Mouse (Mus musculus) liver, embryonic 14.5 days (tissue): ENCODE data around the gene Gm45140. TPM values are rescaled to one million over a fixed set of nuclear protein-coding genes. Genes with fewer than 3 reads are reported as not detected.

Experiments used
- ATAC-seq: fragments of 200-750 bp; cut with Nextera tagmentation; 2 replicates; pipeline ENCODE4 v1.8.0; 2017; ENCODE audit warnings: moderate number of reproducible peaks, mild to moderate bottlenecking, moderate library complexity; ENCODE audit not compliant: insufficient read depth
- DNase-seq, 3 experiments: peaks; one replicate each; pipeline ENCODE4 v3.0.0-alpha.2; 2012 to 2013; ENCODE audit warnings: low read depth in 3 of 3, low spot score in 3 of 3
- H3K27ac ChIP-seq: fragments of 300-500 bp; sonication (generic); 2 replicates; pipeline ENCODE4 v1.5.1; 2014; ENCODE audit warnings: moderate library complexity, mild to moderate bottlenecking, control low read depth, inconsistent platforms
- H3K27me3 ChIP-seq: fragments of 300-500 bp; sonication (generic); 2 replicates; pipeline ENCODE4 v1.6.1; 2014; ENCODE audit warnings: mild to moderate bottlenecking, low read length, moderate library complexity; ENCODE audit not compliant: control insufficient read depth, insufficient read depth
- H3K36me3 ChIP-seq: fragments of 300-500 bp; sonication (generic); replicated peaks from 2 replicates; pipeline ENCODE4 v1.6.1; 2014; ENCODE audit warnings: low read depth; ENCODE audit not compliant: control insufficient read depth, insufficient read depth
- H3K4me1 ChIP-seq, 2 experiments: fragments of 200-500 bp in 1 of 2; fragments of 300-500 bp in 1 of 2; sonication (generic) in 1 of 2; replicated peaks; 2 replicates each; pipeline ENCODE4 v1.6.1; 2012 to 2014; ENCODE audit warnings: antibody characterized with exemption in 1 of 2, inconsistent platforms in 1 of 2, low read length in 1 of 2; ENCODE audit not compliant: control insufficient read depth in 2 of 2, insufficient read depth in 2 of 2
- H3K4me2 ChIP-seq: fragments of 300-500 bp; sonication (generic); 2 replicates; pipeline ENCODE4 v1.6.1; 2014; ENCODE audit warnings: low read depth, mild to moderate bottlenecking, control low read depth, moderate library complexity
- H3K4me3 ChIP-seq, 2 experiments: fragments of 200-500 bp in 1 of 2; fragments of 300-500 bp in 1 of 2; sonication (generic) in 1 of 2; 2 replicates each; pipeline ENCODE4 v1.5.1; 2012 to 2014; ENCODE audit warnings: low read depth in 2 of 2, low read length in 2 of 2, mild to moderate bottlenecking in 2 of 2, control low read depth in 1 of 2, inconsistent platforms in 1 of 2, moderate library complexity in 1 of 2; ENCODE audit not compliant: insufficient read depth in 1 of 2
- H3K9ac ChIP-seq: fragments of 300-500 bp; sonication (generic); replicated peaks from 2 replicates; pipeline ENCODE4 v1.6.1; 2014; ENCODE audit warnings: mild to moderate bottlenecking, control low read depth, moderate library complexity
- H3K9me3 ChIP-seq: fragments of 300-500 bp; sonication (generic); 2 replicates; pipeline ENCODE4 v1.6.1; 2016; ENCODE audit warnings: low read length, mixed read lengths; ENCODE audit not compliant: control insufficient read depth
- CTCF ChIP-seq: IDR thresholded peaks from 2 replicates; pipeline ENCODE4 v1.5.1; 2016; ENCODE audit warnings: antibody characterized with exemption, low read depth, control low read depth
- EP300 ChIP-seq: IDR thresholded peaks from 2 replicates; pipeline ENCODE4 v1.6.1; 2016; ENCODE audit warnings: antibody characterized with exemption, low read depth
- WGBS: fragments of 180-500 bp; shearing (Covaris S2); extraction: QIAGEN DNeasy Blood & Tissue Kit; methylation state at CpG from one replicate; pipeline ENCODE4 v1.1.7; 2014; ENCODE audit not compliant: insufficient replicate concordance; 5-methylcytosine and 5-hydroxymethylcytosine counted together
- polyA plus RNA-seq, 2 experiments: library from polyadenylated mRNA; depleted of rRNA in 1 of 2; stranded (reverse) in 1 of 2; unstranded in 1 of 2; fragments of >200 nt; fragmentation: Nextera tagmentation in 1 of 2; extraction: Ambion mirVana in 1 of 2; gene quantifications; 2 replicates each; pipeline versions ENCODE4 v1.2.1 to v1.2.3; 2012 to 2014

Gene Gm45140
- polyA plus RNA-seq, 2 experiments = 3.2 to 3.7 TPM

DNA sequence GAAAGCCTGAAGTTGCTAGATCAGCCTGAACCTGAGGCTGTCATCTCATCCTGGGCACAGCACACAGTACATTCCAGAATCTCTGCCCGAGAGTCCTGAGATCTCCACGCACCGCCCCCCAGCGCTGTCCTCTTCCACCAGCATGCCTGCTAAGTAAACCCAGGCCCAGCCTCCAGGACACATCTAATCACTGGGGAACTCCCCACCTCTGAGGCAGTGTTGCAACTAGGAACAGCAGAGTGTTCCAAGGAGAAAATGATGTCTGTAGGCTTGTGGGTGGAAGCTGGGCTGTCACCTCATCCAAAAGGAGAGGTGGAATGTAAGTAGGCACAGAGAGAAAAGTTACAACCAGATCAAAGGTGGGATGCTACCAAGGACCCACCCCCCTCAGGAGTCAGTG, 80.4 kb downstream of the Gm45140 start:
- no peak overlapping the region for H3K9ac ChIP-seq
- H3K4me2 ChIP-seq = no peak overlapping the region
- TF ChIP-seq EP300 = no peak
- no peak for TF ChIP-seq CTCF
- peaks cover 0 to 12% of the 10 kb centered on the region in 2 experiments; a peak in 2 of 4 replicates for H3K4me1 ChIP-seq
- ATAC-seq = no peak
- H3K27ac ChIP-seq = no peak overlapping the region
- H3K9me3 ChIP-seq = no peaks in the 10 kb centered on the region
- no peak for DNase-seq
- no peak overlapping the region for H3K4me3 ChIP-seq
- no peaks in the 10 kb centered on the region for H3K27me3 ChIP-seq
- H3K36me3 ChIP-seq = no peaks in the 10 kb centered on the region
- WGBS = 81% methylated on average over 4 of the region's 4 CpGs

- no peak overlapping the region for H3K27ac ChIP-seq
- no peak overlapping the region for H3K9ac ChIP-seq
- no peaks in the 10 kb centered on the region for H3K9me3 ChIP-seq
- WGBS = 73% methylated on average over 6 of the region's 6 CpGs
- no peak for DNase-seq
- no peak overlapping the region for H3K4me2 ChIP-seq
- H3K4me3 ChIP-seq = no peak overlapping the region
- H3K4me1 ChIP-seq = peaks cover 14 to 27% of the 10 kb centered on the region in 2 experiments
- no peaks in the 10 kb centered on the region for H3K36me3 ChIP-seq
- H3K27me3 ChIP-seq = no peaks in the 10 kb centered on the region
- TF ChIP-seq CTCF (no peak), EP300 (no peak)
- ATAC-seq = no peak
Measured at GRCm38 (mm10) chr6:87751574-87751973, 84.0 kb downstream of the Gm45140 start.

DNA sequence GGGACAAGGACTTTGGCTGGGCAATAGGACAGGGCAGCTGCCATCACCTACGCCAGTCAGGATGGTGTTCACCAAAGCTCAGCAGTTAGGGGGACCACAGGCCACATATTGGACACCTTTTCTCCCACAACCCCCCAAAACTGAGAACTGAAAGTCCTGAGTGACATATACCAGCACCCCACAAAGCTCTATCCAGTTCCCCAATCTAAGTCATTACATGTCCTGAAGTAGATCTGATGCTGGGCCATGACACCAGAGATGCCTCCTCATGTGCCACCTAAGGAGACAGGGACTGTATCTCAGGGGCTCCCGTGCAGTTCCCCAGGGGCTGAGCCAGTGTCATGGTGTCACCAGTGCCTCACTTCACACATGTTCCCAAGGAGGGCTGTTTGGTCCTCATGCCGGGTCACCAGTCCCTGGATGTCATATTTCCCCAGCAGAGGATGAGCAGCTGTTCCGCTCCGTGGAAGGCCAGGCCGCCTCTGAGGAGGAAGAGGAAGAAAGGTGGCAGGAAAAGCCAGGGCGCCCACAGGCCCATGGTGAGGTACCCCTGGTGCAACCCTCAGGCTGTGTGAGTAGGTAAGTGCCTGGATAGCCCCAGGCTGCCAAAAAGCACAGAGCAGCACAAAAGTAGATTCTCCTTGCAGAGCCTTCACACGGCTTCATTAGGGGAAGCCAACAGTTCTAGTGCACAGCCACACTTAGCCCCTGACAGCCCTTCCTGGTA, 85.2 kb downstream of the Gm45140 start:
- WGBS = 58% methylated on average over 8 of the region's 8 CpGs
- Histone ChIP-seq H3K36me3 (no peaks in the 10 kb centered on the region), H3K9me3 (no peaks in the 10 kb centered on the region), H3K27ac (no peak overlapping the region), H3K4me3 (no peak overlapping the region), H3K27me3 (no peaks in the 10 kb centered on the region), H3K4me1 (peaks cover 24 to 38% of the 10 kb centered on the region in 2 experiments), H3K4me2 (no peak overlapping the region), H3K9ac (no peak overlapping the region)
- ATAC-seq (no peak), DNase-seq (no peak)
- TF ChIP-seq EP300 = no peak
- TF ChIP-seq CTCF = no peak

DNA sequence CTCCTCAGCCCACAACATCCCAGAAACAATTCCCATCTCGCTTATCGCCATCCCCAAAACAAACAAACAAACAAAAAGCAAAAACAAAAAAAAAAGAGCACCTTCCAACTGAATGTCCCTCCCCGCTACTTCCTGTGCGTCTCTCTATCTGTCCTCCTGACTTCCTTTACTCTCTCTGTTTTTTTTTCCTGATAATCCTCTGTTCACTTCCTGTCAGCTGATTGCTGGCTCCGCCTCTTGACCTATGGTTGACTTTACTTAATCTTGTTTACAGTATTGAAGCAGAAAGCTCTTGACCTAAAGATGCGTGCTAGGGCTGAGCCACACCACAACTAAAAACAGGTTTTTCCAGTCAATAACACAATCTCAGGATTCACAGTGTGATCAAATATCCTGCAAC, 87.1 kb downstream of the Gm45140 start:
- no peaks in the 10 kb centered on the region for H3K27me3 ChIP-seq
- WGBS = 62% methylated on average over 6 of the region's 6 CpGs
- TF ChIP-seq CTCF (no peak), EP300 (no peak)
- H3K4me1 ChIP-seq = peaks cover 30 to 43% of the 10 kb centered on the region in 2 experiments
- no peak overlapping the region for H3K27ac ChIP-seq
- no peaks in the 10 kb centered on the region for H3K9me3 ChIP-seq
- H3K36me3 ChIP-seq = no peaks in the 10 kb centered on the region
- no peak overlapping the region for H3K4me3 ChIP-seq
- DNase-seq = no peak
- H3K9ac ChIP-seq = no peak overlapping the region
- ATAC-seq = no peak
- H3K4me2 ChIP-seq = no peak overlapping the region

DNA sequence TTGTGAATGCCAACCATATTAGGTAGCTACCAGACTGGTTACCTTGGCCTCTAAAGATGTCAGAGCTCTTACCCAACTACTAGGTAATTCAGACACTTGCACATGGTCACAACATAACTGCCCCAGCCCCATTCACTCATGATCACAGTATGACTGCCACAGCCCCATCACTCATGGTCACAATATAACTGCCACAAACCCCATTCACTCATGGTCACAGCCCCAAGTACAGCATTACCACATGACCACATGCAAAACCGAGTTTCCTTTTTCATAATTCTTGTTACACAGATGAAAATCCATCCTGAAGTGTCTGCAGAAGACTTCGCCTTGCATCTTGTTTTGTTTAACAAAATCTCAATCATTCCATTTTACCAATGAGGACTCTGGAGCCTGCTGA, 87.5 kb downstream of the Gm45140 start:
- no peak for DNase-seq
- H3K9ac ChIP-seq = no peak overlapping the region
- no peaks in the 10 kb centered on the region for H3K36me3 ChIP-seq
- H3K4me2 ChIP-seq = no peak overlapping the region
- no peak overlapping the region for H3K4me3 ChIP-seq
- no peaks in the 10 kb centered on the region for H3K9me3 ChIP-seq
- H3K4me1 ChIP-seq = peaks cover 30 to 45% of the 10 kb centered on the region in 2 experiments
- TF ChIP-seq EP300 (no peak), CTCF (no peak)
- H3K27me3 ChIP-seq = no peaks in the 10 kb centered on the region
- H3K27ac ChIP-seq = no peak overlapping the region
- no peak for ATAC-seq
- 71% methylated on average over 2 of the region's 2 CpGs for WGBS
